Mouse (Mus musculus): ENCODE data around the gene Cmtm3.
"Not testable (repeated sequence)": the region's sequence is repeated elsewhere in the genome, so short reads cannot be mapped to it uniquely, and the experiment has no call there.

GRCm38 (mm10) chr8:104312023-104312422 lies 27.2 kb upstream of the Cmtm3 start:
- not testable (repeated sequence) for TF ChIP-seq POLR2A (IDR thresholded peaks at IDR 0.05; ENCODE audit: extremely low read depth, insufficient read depth, low read length); CTCF (IDR thresholded peaks at IDR 0.05; ENCODE audit: low read depth, low read length)
